ENCODE assay signal across 10 mouse cellular contexts in genomic region chr16:33755961-33756360, GRCm38 (mm10). TPM values are rescaled to one million over a fixed set of nuclear protein-coding genes. Genes with fewer than 3 reads are reported as not detected.
A peak's percentile ranks its signal among the peaks of the same experiment; 100 is the strongest.
DNase-seq lines count a peak whose midpoint lies in the region; ATAC-seq and TF ChIP-seq lines count a peak whose summit lies in the region.
"Had no signal": no experiment of that assay in that cellular context is flagged by ENCODE, and none has a peak within 500 bp of the region (broad histone marks: within the 10 kb centered on the region; RNA-seq: fewer than 3 reads in every experiment).

No protein-coding gene starts in this region.

- no peaks in the 10 kb centered on the region for H3K27me3 ChIP-seq in midbrain, embryonic 10.5 days (ENCODE audit: low read depth, poor library complexity, severe bottlenecking)
- H3K27me3 ChIP-seq in midbrain, postnatal 0 days (ENCODE audit: insufficient read depth, low read length), result no peaks in the 10 kb centered on the region
- H3K27me3 ChIP-seq: heart, embryonic 15.5 days had no signal

- H3K4me2 ChIP-seq in midbrain, postnatal 0 days (ENCODE audit: low read depth, low read length, poor library complexity, severe bottlenecking), result no peak overlapping the region
- H3K4me2 ChIP-seq: heart, embryonic 15.5 days had no signal

- H3K4me3 ChIP-seq in midbrain, embryonic 10.5 days, result no peak overlapping the region
- H3K4me3 ChIP-seq in midbrain, postnatal 0 days (ENCODE audit: low read depth, low read length), result no peak overlapping the region
- H3K4me3 ChIP-seq in bone marrow macrophage, adult 2 months (ENCODE audit: insufficient read depth, low read length), result peak overlapping the region; percentile 38
- H3K4me3 ChIP-seq: heart, embryonic 15.5 days had no signal

- TF ChIP-seq POLR2A in bone marrow macrophage, adult 2 months (IDR thresholded peaks at IDR 0.05; ENCODE audit: borderline replicate concordance, low read depth, low read length), result no peak

- H3K9me3 ChIP-seq in midbrain, embryonic 10.5 days (replicated peaks), result no peaks in the 10 kb centered on the region
- H3K9me3 ChIP-seq in midbrain, postnatal 0 days (ENCODE audit: low read length), result no peaks in the 10 kb centered on the region
- H3K9me3 ChIP-seq: heart, embryonic 15.5 days had no signal

- no peak for DNase-seq in midbrain, embryonic 10.5 days (ENCODE audit: low spot score)
- no peak for DNase-seq in midbrain, postnatal 0 days (ENCODE audit: low spot score)
- DNase-seq in induced T-regulatory cell, adult 2 months (ENCODE audit: low read depth), result peak; percentile 63
- DNase-seq in gastrocnemius, postnatal 36 days, result no peak
- no peak for DNase-seq in frontal cortex, postnatal 36 days (ENCODE audit: low spot score in 2 of 2)
- DNase-seq in spleen, adult 18-20 months, result no peak
- DNase-seq: embryo, embryonic 11 days had no signal

- TF ChIP-seq CTCF in midbrain, postnatal 0 days (IDR thresholded peaks at IDR 0.05), result no peak
- TF ChIP-seq CTCF in bone marrow macrophage, adult 2 months (IDR thresholded peaks at IDR 0.05; ENCODE audit: low read depth, low read length), result no peak

- no peak for ATAC-seq in midbrain, postnatal 0 days (ENCODE audit: low FRiP score)
- ATAC-seq in megakaryocyte-erythroid progenitor cell, adult 5-6 weeks (replicated peaks; ENCODE audit: low FRiP score, low TSS enrichment, poor library complexity, severe bottlenecking), result peak; percentile 65

- H3K27ac ChIP-seq in midbrain, embryonic 10.5 days (replicated peaks), result 0 out of 2 replicates have a peak overlapping the region, but pooled peaks have one; percentile 1
- H3K27ac ChIP-seq in midbrain, postnatal 0 days (ENCODE audit: low read depth, low read length), result no peak overlapping the region
- H3K27ac ChIP-seq in bone marrow macrophage, adult 2 months (ENCODE audit: insufficient read depth, low read depth, low read length), result peak overlapping the region; percentile 51
- H3K27ac ChIP-seq: heart, embryonic 15.5 days had no signal

- 55% methylated on average over 16 of the region's 16 CpGs for WGBS in midbrain, embryonic 10.5 days
- WGBS in midbrain, postnatal 0 days, result 54% methylated on average over 16 of the region's 16 CpGs

- H3K9ac ChIP-seq in midbrain, postnatal 0 days (replicated peaks; ENCODE audit: low read length, poor library complexity, severe bottlenecking), result no peak overlapping the region
- H3K9ac ChIP-seq: heart, embryonic 15.5 days had no signal

- peaks cover 89% of the 10 kb centered on the region for H3K36me3 ChIP-seq in midbrain, embryonic 10.5 days
- no peaks in the 10 kb centered on the region for H3K36me3 ChIP-seq in midbrain, postnatal 0 days (ENCODE audit: insufficient read depth, low read length)

- H3K4me1 ChIP-seq in midbrain, embryonic 10.5 days, result peaks cover 10% of the 10 kb centered on the region
- H3K4me1 ChIP-seq in midbrain, postnatal 0 days (ENCODE audit: insufficient read depth, low read length), result no peaks in the 10 kb centered on the region
- peaks cover 10% of the 10 kb centered on the region for H3K4me1 ChIP-seq in bone marrow macrophage, adult 2 months (ENCODE audit: control insufficient read depth, insufficient read depth, low read length)

- intact Hi-C loops in gastrocnemius, postnatal 36 days (cut with DNase I), result no loop called here

RNA-seq across cellular contexts. Expression of gene Muc13, which starts 37.9 kb away (rescaled TPM):
- 0.10 and 0.15 TPM in 2 replicates for polyA plus RNA-seq in midbrain, embryonic 10.5 days (2016; fragmentation: Nextera tagmentation; extraction: Ambion mirVana)
- 0.05 TPM in 1 of 2 replicates, not detected in the other for total RNA-seq in midbrain, postnatal 0 days (2014; rRNA removed)
- not detected in 2 replicates for polyA plus RNA-seq in midbrain, postnatal 0 days (2015; fragmentation: Nextera tagmentation; extraction: Ambion mirVana)
- polyA plus RNA-seq in bone marrow macrophage, adult 2 months (2012; ENCODE audit: insufficient read depth, insufficient read length, missing spikeins), result not detected in 2 replicates
- total RNA-seq in megakaryocyte-erythroid progenitor cell, adult 5-6 weeks (2014; fragmentation: Nextera tagmentation), result 55.5 and 80.6 TPM in 2 replicates
- total RNA-seq in megakaryocyte-erythroid progenitor cell, adult 5-6 weeks (2017), result 66.2 and 172 TPM in 2 replicates
- not detected for total RNA-seq in gastrocnemius, postnatal 36 days (2021)

Comparison
In these comparisons a context has a peak if more than half of its experiments do, and no peak if none do; other contexts are left out.
1. RNA of gene Muc13, which starts 37.9 kb away (total RNA-seq): 55.5 to 172 TPM in megakaryocyte-erythroid progenitor cell, adult 5-6 weeks; 0.05 TPM in midbrain, postnatal 0 days and not detected in gastrocnemius, postnatal 36 days; every median in the first group is over 10 times any median in the second.